In genomic region chr2:59404022-59404421, GRCm38 (mm10) we compare ENCODE assay signal across 31 mouse cellular contexts.
DNase-seq lines count a peak whose midpoint lies in the region; ATAC-seq lines count a peak whose summit lies in the region.
"Had no signal": no experiment of that assay in that cellular context is flagged by ENCODE, and none has a peak within 500 bp of the region (broad histone marks: within the 10 kb centered on the region; RNA-seq: fewer than 3 reads in every experiment).

No protein-coding gene starts in this region.

- no peak overlapping the region for H3K9ac ChIP-seq in kidney, embryonic 14.5 days (ENCODE audit: low read depth, low read length)
- no peak overlapping the region for H3K9ac ChIP-seq in neural tube, embryonic 11.5 days (ENCODE audit: low read length)
- no peak overlapping the region for H3K9ac ChIP-seq in neural tube, embryonic 12.5 days
- no peak overlapping the region for H3K9ac ChIP-seq in neural tube, embryonic 15.5 days (replicated peaks)
- H3K9ac ChIP-seq: embryonic facial prominence, embryonic 13.5 days; forebrain, embryonic 12.5 days; forebrain, embryonic 15.5 days; heart, embryonic 12.5 days; heart, embryonic 15.5 days; hindbrain, embryonic 14.5 days had no signal

- no peak for DNase-seq in kidney, adult 11 months
- no peak for DNase-seq in neural tube, embryonic 11.5 days (ENCODE audit: low spot score)
- DNase-seq in neural tube, embryonic 10.5 days (ENCODE audit: extremely low spot score, low spot score): no peak
- DNase-seq in limb, embryonic 10.5 days (ENCODE audit: low spot score): no peak
- DNase-seq in testis, postnatal 10 days (ENCODE audit: low spot score): no peak
- DNase-seq: adrenal gland, adult 2 months; adrenal gland, postnatal 14 days; B cell, adult 2 months; cerebellum, adult 11-12 months; cerebellum, adult 8-10 months; cerebellum, postnatal 36 days; embryo, embryonic 11 days; gastrocnemius, postnatal 14 days; heart, adult 18-20 months; heart, postnatal 10 days; heart, postnatal 36 days had no signal

- no peaks in the 10 kb centered on the region for H3K36me3 ChIP-seq in kidney, embryonic 14.5 days (ENCODE audit: control insufficient read depth, insufficient read depth, low read length)
- no peaks in the 10 kb centered on the region for H3K36me3 ChIP-seq in neural tube, embryonic 11.5 days (ENCODE audit: control insufficient read depth, insufficient read depth, low read length)
- no peaks in the 10 kb centered on the region for H3K36me3 ChIP-seq in neural tube, embryonic 12.5 days
- no peaks in the 10 kb centered on the region for H3K36me3 ChIP-seq in neural tube, embryonic 15.5 days
- no peaks in the 10 kb centered on the region for H3K36me3 ChIP-seq in limb, embryonic 10.5 days
- H3K36me3 ChIP-seq: embryonic facial prominence, embryonic 10.5 days; embryonic facial prominence, embryonic 13.5 days; forebrain, embryonic 12.5 days; forebrain, embryonic 15.5 days; G1E; heart, embryonic 12.5 days; heart, embryonic 15.5 days; hindbrain, embryonic 10.5 days had no signal

- 28% methylated on average over 8 of the region's 8 CpGs for WGBS in kidney, embryonic 14.5 days
- WGBS in neural tube, embryonic 11.5 days: 52% methylated on average over 8 of the region's 8 CpGs
- WGBS in neural tube, embryonic 12.5 days: 42% methylated on average over 8 of the region's 8 CpGs
- 21% methylated on average over 8 of the region's 8 CpGs for WGBS in neural tube, embryonic 15.5 days
- 57% methylated on average over 8 of the region's 8 CpGs for WGBS in limb, embryonic 10.5 days

- no peaks in the 10 kb centered on the region for H3K27me3 ChIP-seq in kidney, embryonic 14.5 days (ENCODE audit: control insufficient read depth, insufficient read depth, low read length)
- H3K27me3 ChIP-seq in neural tube, embryonic 11.5 days (ENCODE audit: control insufficient read depth, insufficient read depth, low read length): no peaks in the 10 kb centered on the region
- no peaks in the 10 kb centered on the region for H3K27me3 ChIP-seq in neural tube, embryonic 12.5 days (replicated peaks)
- H3K27me3 ChIP-seq in neural tube, embryonic 15.5 days (replicated peaks): no peaks in the 10 kb centered on the region
- H3K27me3 ChIP-seq in limb, embryonic 10.5 days (ENCODE audit: low read depth, poor library complexity, severe bottlenecking): no peaks in the 10 kb centered on the region
- H3K27me3 ChIP-seq: CH12.LX; embryonic facial prominence, embryonic 13.5 days; forebrain, embryonic 12.5 days; forebrain, embryonic 15.5 days; heart, embryonic 12.5 days; heart, embryonic 15.5 days; Patski had no signal

- peak; percentile 72 for ATAC-seq in kidney, embryonic 14.5 days (ENCODE audit: low FRiP score, low TSS enrichment)
- 0 out of 2 replicates have a peak, but pooled peaks have one; percentile 43 for ATAC-seq in neural tube, embryonic 11.5 days (ENCODE audit: insufficient read depth, low FRiP score, low TSS enrichment)
- peak; percentile 69 for ATAC-seq in neural tube, embryonic 12.5 days (ENCODE audit: low FRiP score, low read depth)
- 0 out of 2 replicates have a peak, but pooled peaks have one; percentile 22 for ATAC-seq in neural tube, embryonic 15.5 days (ENCODE audit: low FRiP score)
- ATAC-seq: forebrain, embryonic 15.5 days; Patski had no signal

- H3K27ac ChIP-seq in kidney, embryonic 14.5 days (ENCODE audit: low read depth, low read length): no peak overlapping the region
- no peak overlapping the region for H3K27ac ChIP-seq in neural tube, embryonic 11.5 days (ENCODE audit: low read depth, low read length)
- H3K27ac ChIP-seq in neural tube, embryonic 12.5 days: no peak overlapping the region
- no peak overlapping the region for H3K27ac ChIP-seq in neural tube, embryonic 15.5 days (replicated peaks)
- H3K27ac ChIP-seq in limb, embryonic 10.5 days: no peak overlapping the region
- H3K27ac ChIP-seq: embryonic facial prominence, embryonic 10.5 days; embryonic facial prominence, embryonic 13.5 days; forebrain, embryonic 12.5 days; forebrain, embryonic 15.5 days; heart, embryonic 15.5 days; hindbrain, embryonic 10.5 days; hindbrain, embryonic 14.5 days had no signal

- no peak overlapping the region for H3K4me2 ChIP-seq in kidney, embryonic 14.5 days (replicated peaks; ENCODE audit: low read depth, low read length)
- H3K4me2 ChIP-seq in neural tube, embryonic 11.5 days (ENCODE audit: low read depth): no peak overlapping the region
- no peak overlapping the region for H3K4me2 ChIP-seq in neural tube, embryonic 12.5 days (replicated peaks)
- no peak overlapping the region for H3K4me2 ChIP-seq in neural tube, embryonic 15.5 days
- H3K4me2 ChIP-seq: embryonic facial prominence, embryonic 13.5 days; forebrain, embryonic 12.5 days; forebrain, embryonic 15.5 days; heart, embryonic 12.5 days; heart, embryonic 15.5 days; hindbrain, embryonic 14.5 days had no signal

- no peaks in the 10 kb centered on the region for H3K9me3 ChIP-seq in kidney, embryonic 14.5 days (ENCODE audit: control insufficient read depth, low read length)
- H3K9me3 ChIP-seq in neural tube, embryonic 11.5 days (ENCODE audit: control insufficient read depth, low read length): no peaks in the 10 kb centered on the region
- H3K9me3 ChIP-seq in neural tube, embryonic 12.5 days: no peaks in the 10 kb centered on the region
- no peaks in the 10 kb centered on the region for H3K9me3 ChIP-seq in neural tube, embryonic 15.5 days (replicated peaks)
- no peaks in the 10 kb centered on the region for H3K9me3 ChIP-seq in limb, embryonic 10.5 days (replicated peaks)
- H3K9me3 ChIP-seq: embryonic facial prominence, embryonic 10.5 days; embryonic facial prominence, embryonic 13.5 days; forebrain, embryonic 12.5 days; forebrain, embryonic 15.5 days; G1E; heart, embryonic 12.5 days; heart, embryonic 15.5 days; hindbrain, embryonic 10.5 days had no signal

- peaks cover 16% of the 10 kb centered on the region for H3K4me1 ChIP-seq in kidney, embryonic 14.5 days (ENCODE audit: control insufficient read depth, insufficient read depth, low read length)
- no peaks in the 10 kb centered on the region for H3K4me1 ChIP-seq in neural tube, embryonic 11.5 days (ENCODE audit: control insufficient read depth, insufficient read depth, low read length)
- H3K4me1 ChIP-seq in neural tube, embryonic 12.5 days: no peaks in the 10 kb centered on the region
- H3K4me1 ChIP-seq in neural tube, embryonic 15.5 days: peaks cover 7% of the 10 kb centered on the region; the same call in 1 of the 2 replicates
- H3K4me1 ChIP-seq in limb, embryonic 10.5 days: peaks cover 12% of the 10 kb centered on the region; the same call in 1 of the 2 replicates
- H3K4me1 ChIP-seq: forebrain, embryonic 12.5 days had no signal

- no peak overlapping the region for H3K4me3 ChIP-seq in kidney, embryonic 14.5 days (ENCODE audit: low read length)
- H3K4me3 ChIP-seq in neural tube, embryonic 11.5 days (ENCODE audit: low read depth, low read length): no peak overlapping the region
- no peak overlapping the region for H3K4me3 ChIP-seq in neural tube, embryonic 12.5 days
- H3K4me3 ChIP-seq in neural tube, embryonic 15.5 days (replicated peaks): no peak overlapping the region
- H3K4me3 ChIP-seq in limb, embryonic 10.5 days: no peak overlapping the region
- H3K4me3 ChIP-seq: embryonic facial prominence, embryonic 10.5 days; embryonic facial prominence, embryonic 13.5 days; erythroblast, embryonic 14.5 days; forebrain, embryonic 12.5 days; forebrain, embryonic 15.5 days; heart, embryonic 12.5 days; heart, embryonic 15.5 days; hindbrain, embryonic 10.5 days had no signal

Comparison
In these comparisons a context has a peak if more than half of its experiments do, and no peak if none do; other contexts are left out.
1. ATAC-seq: peak in every context shown above with its lines; median percentile 72 in kidney, embryonic 14.5 days; 69 in neural tube, embryonic 12.5 days; 43 in neural tube, embryonic 11.5 days; 22 in neural tube, embryonic 15.5 days.